Mouse (Mus musculus): ENCODE results near the gene Jpt1.
"Not testable (repeated sequence)": the region's sequence is repeated elsewhere in the genome, so short reads cannot be mapped to it uniquely, and the experiment has no call there.

Gene Jpt1

GRCm38 (mm10) chr11:115514238-115514663, at the start of gene Jpt1:
TSS of gene Jpt1 (minus strand) at chr11:115514387.
- peak; percentile 94 to 96 for DNase-seq (ENCODE audit: low spot score in 2 of 2)

GRCm38 (mm10) chr11:115563406-115563805, 49.2 kb upstream of the Jpt1 start:
- DNase-seq (ENCODE audit: low spot score in 2 of 2), result no peak

- no peak for DNase-seq (ENCODE audit: low spot score in 2 of 2)
Measured at GRCm38 (mm10) chr11:115555717-115556116, 41.5 kb upstream of the Jpt1 start.

GRCm38 (mm10) chr11:115552783-115553182, 38.6 kb upstream of the Jpt1 start:
- DNase-seq (ENCODE audit: low spot score in 2 of 2), result no peak

- no peak for DNase-seq (ENCODE audit: low spot score in 2 of 2)
Measured at GRCm38 (mm10) chr11:115543571-115543970, 29.4 kb upstream of the Jpt1 start.

GRCm38 (mm10) chr11:115538045-115538444, 23.9 kb upstream of the Jpt1 start:
- no peak for DNase-seq (ENCODE audit: low spot score in 2 of 2)

GRCm38 (mm10) chr11:115536856-115537568, 22.8 kb upstream of the Jpt1 start:
- DNase-seq (ENCODE audit: low spot score in 2 of 2), result no peak

GRCm38 (mm10) chr11:115536038-115536681, 22.0 kb upstream of the Jpt1 start, which contains the start of gene Sumo2:
TSS of gene Sumo2 (minus strand) at chr11:115536276.
- DNase-seq (ENCODE audit: low spot score in 2 of 2), result peak; percentile 94 to 96

- DNase-seq (ENCODE audit: low spot score in 2 of 2), result peak in 1 of 2 experiments; percentile 27
Measured at GRCm38 (mm10) chr11:115535401-115536037, 21.3 kb upstream of the Jpt1 start.

- DNase-seq (ENCODE audit: low spot score in 2 of 2), result no peak
Measured at GRCm38 (mm10) chr11:115534759-115535371, 20.7 kb upstream of the Jpt1 start.

- not testable (repeated sequence) for DNase-seq (ENCODE audit: low spot score in 2 of 2)
Measured at GRCm38 (mm10) chr11:115526446-115526845, 12.3 kb upstream of the Jpt1 start.

GRCm38 (mm10) chr11:115522703-115523102, 8.5 kb upstream of the Jpt1 start:
- no peak for DNase-seq (ENCODE audit: low spot score in 2 of 2)

- no peak for DNase-seq (ENCODE audit: low spot score in 2 of 2)
Measured at GRCm38 (mm10) chr11:115522238-115522637, 8.1 kb upstream of the Jpt1 start.

- DNase-seq (ENCODE audit: low spot score in 2 of 2), result no peak
Measured at GRCm38 (mm10) chr11:115521080-115521479, 6.9 kb upstream of the Jpt1 start.

GRCm38 (mm10) chr11:115520218-115520617, 6.0 kb upstream of the Jpt1 start:
- DNase-seq (ENCODE audit: low spot score in 2 of 2), result no peak

GRCm38 (mm10) chr11:115519581-115519980, 5.4 kb upstream of the Jpt1 start:
- DNase-seq (ENCODE audit: low spot score in 2 of 2), result no peak

- DNase-seq (ENCODE audit: low spot score in 2 of 2), result no peak
Measured at GRCm38 (mm10) chr11:115518693-115519092, 4.5 kb upstream of the Jpt1 start.

GRCm38 (mm10) chr11:115516942-115517341, 2.8 kb upstream of the Jpt1 start:
- DNase-seq (ENCODE audit: low spot score in 2 of 2), result no peak

GRCm38 (mm10) chr11:115515021-115515420, 834 bp upstream of the Jpt1 start:
- DNase-seq (ENCODE audit: low spot score in 2 of 2), result no peak

GRCm38 (mm10) chr11:115513271-115514237, 633 bp downstream of the Jpt1 start:
- no peak for DNase-seq (ENCODE audit: low spot score in 2 of 2)
